Mouse (Mus musculus): Measurements from ENCODE around the gene Ssr2.

DNA sequence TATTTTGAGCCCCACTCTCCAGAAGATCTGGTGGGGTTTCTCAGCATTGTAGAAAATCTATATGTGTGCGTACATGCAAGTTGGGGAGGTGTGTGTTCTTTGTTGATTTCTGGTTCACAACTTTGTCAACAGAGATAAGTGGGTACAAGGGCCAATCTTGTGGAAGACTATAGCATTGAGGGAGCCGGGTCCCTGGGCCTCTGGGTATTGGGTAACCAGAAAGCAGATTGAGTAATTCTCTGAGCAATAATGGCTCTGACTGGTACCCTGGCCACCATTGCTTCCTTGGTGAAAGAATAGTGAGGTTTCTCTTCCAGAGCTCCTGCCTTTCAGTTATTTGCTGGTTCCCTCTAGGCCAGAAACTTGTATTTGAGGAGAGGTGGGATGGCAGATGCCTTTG is 6.6 kb upstream of the Ssr2 start:
- no peak for TF ChIP-seq E2F4 (IDR thresholded peaks at IDR 0.05; ENCODE audit: insufficient read depth)
- TF ChIP-seq POLR2A (IDR thresholded peaks at IDR 0.05; ENCODE audit: insufficient read length, low read depth), result no peak
- TF ChIP-seq MYOG (IDR thresholded peaks at IDR 0.05; ENCODE audit: control insufficient read depth in 1 of 3, insufficient read depth in 1 of 3, insufficient read length in 2 of 3, low read depth in 2 of 3), result no peak
- TF ChIP-seq POLR2AphosphoS2 (IDR thresholded peaks at IDR 0.05; ENCODE audit: insufficient read length, low read depth), result no peak
- no peak for TF ChIP-seq MYOD1 (IDR thresholded peaks at IDR 0.05; ENCODE audit: control insufficient read depth in 1 of 3, insufficient read length in 2 of 3, low read depth in 2 of 3)
- TF ChIP-seq SRF (IDR thresholded peaks at IDR 0.05; ENCODE audit: control insufficient read depth, insufficient read length, low read depth), result no peak
- TF ChIP-seq CEBPB (IDR thresholded peaks at IDR 0.05; ENCODE audit: insufficient read depth, poor library complexity, severe bottlenecking), result no peak
- no peak for TF ChIP-seq MAX (IDR thresholded peaks at IDR 0.05; ENCODE audit: low read depth)
- TF ChIP-seq TCF12 (IDR thresholded peaks at IDR 0.05; ENCODE audit: insufficient read depth, poor library complexity, severe bottlenecking), result no peak
- no peak for TF ChIP-seq USF1 (IDR thresholded peaks at IDR 0.05; ENCODE audit: low read depth)
- no peak for TF ChIP-seq TCF3 (IDR thresholded peaks at IDR 0.05; ENCODE audit: insufficient read length, low read depth)
- no peak for TF ChIP-seq REST (IDR thresholded peaks at IDR 0.05; ENCODE audit: insufficient read depth, insufficient read length)
